Mouse (Mus musculus) right cerebral cortex, postnatal 10 days (tissue): Measurements from ENCODE around the gene Oaz1.
A peak's percentile ranks its signal among the peaks of the same experiment; 100 is the strongest.
"Not testable (repeated sequence)": the region's sequence is repeated elsewhere in the genome, so short reads cannot be mapped to it uniquely, and the experiment has no call there.

Experiments used
- DNase-seq, 2 experiments: peaks; one replicate each; pipeline ENCODE4 v3.0.0; 2021; ENCODE audit warnings: low spot score in 2 of 2

Oaz1 gene

GRCm38 (mm10) chr10:80802204-80802912 lies 24.1 kb upstream of the Oaz1 start:
- DNase-seq, result peak in 1 of 2 experiments; percentile 33

- DNase-seq, result no peak
Observed at GRCm38 (mm10) chr10:80802996-80803395, 23.5 kb upstream of the Oaz1 start.

GRCm38 (mm10) chr10:80804340-80804739 lies 22.1 kb upstream of the Oaz1 start:
- DNase-seq, result no peak

DNA sequence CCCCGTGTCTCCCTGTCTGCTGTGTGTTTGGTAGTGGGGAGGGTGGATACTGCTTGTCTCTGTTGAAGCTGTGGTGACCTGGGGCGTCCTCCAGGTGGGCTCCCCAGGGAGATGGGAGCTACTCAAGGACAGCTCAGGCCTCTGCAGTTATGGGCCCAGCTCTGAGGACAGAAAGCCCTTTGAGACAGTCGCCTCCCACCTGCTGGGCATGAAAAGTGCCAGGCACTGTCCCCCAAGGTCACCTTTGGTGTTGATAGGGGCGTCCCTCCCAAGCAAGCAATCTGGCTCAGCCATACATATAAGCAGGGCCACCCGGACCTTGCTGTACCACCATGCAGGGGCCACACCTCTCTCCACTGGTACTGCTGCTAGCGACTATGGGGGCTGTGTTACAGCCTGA lies 21.5 kb upstream of the Oaz1 start, which contains the start of gene Amh:
Amh (plus strand) TSS at position 328 of the 400 bp plus-strand sequence.
- no peak for DNase-seq

DNA sequence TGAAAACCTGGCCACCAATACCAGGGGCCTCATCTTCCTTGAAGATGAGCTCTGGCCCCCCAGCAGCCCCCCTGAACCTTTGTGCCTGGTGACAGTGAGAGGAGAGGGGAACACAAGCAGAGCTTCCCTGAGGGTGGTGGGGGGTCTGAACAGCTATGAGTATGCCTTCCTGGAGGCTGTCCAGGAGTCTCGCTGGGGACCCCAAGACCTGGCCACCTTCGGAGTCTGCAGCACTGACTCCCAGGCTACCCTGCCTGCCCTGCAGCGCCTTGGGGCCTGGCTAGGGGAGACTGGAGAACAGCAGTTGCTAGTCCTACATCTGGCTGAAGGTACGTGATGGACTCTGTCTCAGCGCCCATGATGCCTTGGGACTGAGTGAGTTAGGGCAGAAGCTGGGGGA lies 21.1 kb upstream of the Oaz1 start:
- no peak for DNase-seq

- DNase-seq, result peak; percentile 76 to 81
Observed at GRCm38 (mm10) chr10:80805925-80806324, 20.5 kb upstream of the Oaz1 start.

- no peak for DNase-seq
Observed at GRCm38 (mm10) chr10:80806341-80807056, 20.0 kb upstream of the Oaz1 start.

GRCm38 (mm10) chr10:80807057-80807627 lies 19.3 kb upstream of the Oaz1 start:
- peak; percentile 92 to 94 for DNase-seq

DNA sequence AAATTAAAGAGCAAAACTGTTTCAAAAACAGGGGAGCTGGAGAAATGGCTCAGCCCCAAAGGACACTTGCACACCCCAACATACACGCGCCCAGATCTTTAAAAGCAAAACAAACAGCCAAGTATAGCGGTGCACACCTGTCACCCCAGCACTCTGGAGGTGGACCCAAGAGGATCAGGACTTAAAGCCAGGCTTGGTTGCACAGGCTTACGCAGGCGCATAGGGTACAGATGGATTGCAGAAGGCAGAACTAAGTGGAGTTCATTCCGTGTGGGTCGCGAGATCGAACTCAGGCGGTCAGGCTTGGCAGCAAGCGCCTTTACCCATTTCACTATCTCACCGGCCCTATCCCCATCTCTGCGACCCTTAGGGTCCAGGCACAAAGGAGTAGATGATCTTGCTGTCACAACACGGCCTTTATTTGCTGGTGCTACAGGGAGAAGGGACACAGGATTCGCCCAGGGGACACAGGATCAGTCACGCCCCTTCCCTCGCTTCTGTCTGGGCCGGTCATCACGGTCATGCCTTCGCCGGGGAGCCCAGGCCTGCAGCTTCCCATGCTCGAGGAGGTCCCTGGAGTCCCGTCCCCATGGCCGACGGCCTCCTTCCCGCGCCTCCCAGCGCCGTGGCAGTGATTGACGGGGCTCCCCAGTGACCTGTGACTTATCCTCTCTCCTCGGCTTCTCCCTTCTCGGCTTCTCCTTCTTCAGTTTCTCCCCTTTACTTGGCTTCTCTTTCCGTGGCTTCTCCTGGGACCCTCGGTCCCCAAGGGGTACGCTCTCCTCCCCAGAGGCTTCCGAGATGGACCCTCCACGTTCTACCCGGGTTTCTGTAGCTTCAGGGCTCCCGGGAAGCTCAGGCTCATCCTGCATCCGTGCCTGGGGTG lies 18.1 kb upstream of the Oaz1 start:
- no peak for DNase-seq

GRCm38 (mm10) chr10:80808985-80809632 lies 17.3 kb upstream of the Oaz1 start:
- no peak for DNase-seq

DNA sequence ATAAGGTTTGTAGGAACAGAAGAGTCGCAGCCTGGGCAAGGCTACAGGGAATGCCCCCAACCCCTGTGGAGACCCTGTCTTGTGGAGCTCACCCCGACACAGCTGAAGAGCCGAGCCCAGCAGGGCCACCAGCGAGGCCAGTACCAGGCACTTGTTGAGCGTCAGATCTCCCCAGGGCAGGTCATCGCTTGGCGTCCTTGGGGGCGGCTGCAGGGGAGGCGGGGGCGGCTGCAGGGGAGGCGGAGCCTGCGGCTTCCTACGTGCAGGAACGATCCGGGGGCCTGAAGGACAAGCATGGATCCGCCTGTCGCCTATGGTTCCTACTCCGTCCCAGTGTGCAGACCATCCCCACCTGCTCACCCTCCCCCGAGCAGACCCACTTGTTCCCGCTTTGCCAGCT lies 16.4 kb upstream of the Oaz1 start:
- no peak for DNase-seq

- DNase-seq, result no peak
Observed at GRCm38 (mm10) chr10:80812391-80813041, 13.9 kb upstream of the Oaz1 start.

DNA sequence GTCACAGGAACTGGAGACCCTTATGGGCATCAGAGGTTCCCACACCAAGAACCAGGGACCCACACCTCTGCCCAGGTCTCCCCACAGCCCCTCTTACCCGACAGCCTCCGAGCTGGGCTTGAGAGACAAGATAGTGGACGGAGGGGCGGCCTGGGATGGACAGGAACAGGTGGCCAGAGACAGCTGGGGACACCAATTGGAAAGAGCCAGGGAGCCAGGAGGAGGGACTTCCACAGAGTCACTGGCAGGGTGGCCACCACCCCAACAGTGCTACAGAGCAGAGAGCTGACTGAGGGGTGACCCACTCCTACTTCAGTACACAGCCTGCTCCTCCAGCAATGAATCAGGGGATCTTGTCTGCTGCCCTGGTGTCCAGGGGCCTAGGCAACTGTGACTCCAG lies 13.1 kb upstream of the Oaz1 start, which contains the start of gene Jsrp1:
Jsrp1 (minus strand) TSS at position 133 of the 400 bp plus-strand sequence.
- no peak for DNase-seq

- DNase-seq, result no peak
Observed at GRCm38 (mm10) chr10:80814800-80815199, 11.7 kb upstream of the Oaz1 start.

GRCm38 (mm10) chr10:80816303-80816702 lies 10.2 kb upstream of the Oaz1 start:
- not testable (repeated sequence) for DNase-seq

- DNase-seq, result no peak
Observed at GRCm38 (mm10) chr10:80817164-80817563, 9.3 kb upstream of the Oaz1 start.

DNA sequence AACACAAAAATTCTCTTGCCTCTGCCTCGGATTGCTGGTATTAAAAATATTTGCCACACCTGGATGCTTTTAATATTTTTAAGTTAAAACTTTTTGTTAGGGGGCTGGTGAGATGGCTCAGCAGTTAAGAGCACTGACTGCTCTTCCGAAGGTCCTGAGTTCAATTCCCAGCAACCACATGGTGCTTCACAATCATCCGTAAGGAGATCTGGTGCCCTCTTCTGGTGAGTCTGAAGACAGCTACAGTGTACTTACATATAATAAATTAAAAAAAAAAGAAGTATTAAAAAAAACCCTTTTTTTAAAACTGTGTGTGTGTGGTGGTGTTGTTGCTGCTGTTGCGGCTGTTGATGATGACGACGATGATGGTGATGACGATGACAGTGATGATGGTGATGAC lies 8.5 kb upstream of the Oaz1 start:
- DNase-seq, result not testable (repeated sequence)

DNA sequence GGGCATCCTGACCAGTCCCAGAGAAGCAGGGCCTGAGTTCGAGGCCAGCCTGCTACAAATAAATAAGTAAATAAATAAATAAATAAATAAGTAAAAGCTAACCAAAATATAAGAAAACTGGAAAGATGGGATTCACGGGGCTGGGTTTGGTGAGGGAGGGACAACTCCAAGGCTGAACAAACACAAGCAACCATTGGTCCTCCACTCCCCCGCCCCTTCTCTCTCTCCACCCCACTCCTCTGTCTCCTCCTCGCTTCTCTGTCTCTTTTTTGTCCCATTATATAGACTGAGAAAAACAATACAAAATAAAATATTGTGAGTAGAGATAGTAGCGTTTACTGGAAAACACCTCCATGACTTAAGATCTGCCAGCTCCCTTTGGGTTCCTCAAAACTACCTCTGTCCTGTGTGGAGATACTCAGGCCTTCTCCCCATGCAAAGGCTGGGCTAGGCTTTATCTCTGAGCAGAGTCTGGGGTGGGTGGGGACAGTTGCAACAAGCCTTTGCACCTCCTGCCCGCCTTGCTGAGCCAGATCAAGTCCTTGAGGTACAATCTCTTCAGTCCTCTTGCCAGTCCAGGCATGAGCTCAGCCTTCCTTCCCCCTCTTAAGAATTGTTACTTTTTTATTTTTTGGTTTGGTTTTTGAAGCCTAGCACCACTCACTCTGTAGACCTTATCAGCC lies 7.7 kb upstream of the Oaz1 start:
- DNase-seq, result no peak

GRCm38 (mm10) chr10:80819406-80819805 lies 7.0 kb upstream of the Oaz1 start:
- no peak for DNase-seq

DNA sequence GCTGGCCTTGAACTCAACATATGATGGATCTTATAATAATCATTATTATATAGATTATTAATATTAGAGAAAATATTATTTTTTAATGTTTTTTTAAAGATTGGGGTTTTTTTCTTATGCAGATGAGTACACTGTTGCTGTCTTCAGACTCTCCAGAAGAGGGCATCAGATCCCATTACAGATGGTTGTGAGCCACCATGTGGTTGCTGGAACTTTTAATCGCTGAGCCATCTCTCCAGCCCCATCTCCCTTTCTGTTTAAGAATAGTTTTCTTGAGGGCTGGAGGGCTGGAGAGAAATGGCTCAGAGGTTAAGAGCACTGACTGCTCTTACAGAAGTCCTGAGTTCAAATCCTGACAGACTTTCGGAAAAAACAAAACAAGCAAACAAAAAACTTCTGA lies 4.5 kb upstream of the Oaz1 start:
- no peak for DNase-seq
